Mouse (Mus musculus) olfactory bulb, adult 2 months (tissue): Measurements from ENCODE around the gene Rd3l. TPM values are rescaled to one million over a fixed set of nuclear protein-coding genes. Genes with fewer than 3 reads are reported as not detected.

ENCODE experiments used
- H3K27ac ChIP-seq: fragments of 200-500 bp; 2 replicates; pipeline ENCODE4 v1.5.1; 2012; ENCODE audit warnings: low read depth, low read length; ENCODE audit not compliant: insufficient read depth
- H3K4me1 ChIP-seq: fragments of 200-500 bp; 2 replicates; pipeline ENCODE4 v1.6.1; 2012; ENCODE audit warnings: low read length; ENCODE audit not compliant: control insufficient read depth, insufficient read depth
- H3K4me3 ChIP-seq: fragments of 200-500 bp; 2 replicates; pipeline ENCODE4 v1.5.1; 2012; ENCODE audit warnings: mild to moderate bottlenecking, low read depth, low read length, moderate library complexity; ENCODE audit not compliant: insufficient read depth
- CTCF ChIP-seq: fragments of 200-500 bp; IDR thresholded peaks from 2 replicates; pipeline ENCODE4 v1.5.1; 2012; ENCODE audit warnings: low read depth, mild to moderate bottlenecking, low read length, moderate library complexity; ENCODE audit not compliant: insufficient read depth
- POLR2A ChIP-seq: fragments of 200-500 bp; IDR thresholded peaks from 2 replicates; pipeline ENCODE4 v1.6.1; 2012; ENCODE audit warnings: mild to moderate bottlenecking, low read depth, low read length, moderate library complexity; ENCODE audit not compliant: insufficient read depth
- WGBS: fragments of 180-500 bp; shearing (Covaris S2); methylation state at CpG from one replicate; pipeline ENCODE4 v1.1.7; 2018; 5-methylcytosine and 5-hydroxymethylcytosine counted together
- polyA plus RNA-seq: library from polyadenylated mRNA; stranded (reverse); fragments of >200 nt; gene quantifications from 2 replicates; pipeline ENCODE4 v1.2.4, GENCODE M21; 2012; ENCODE audit warnings: low replicate concordance; ENCODE audit not compliant: missing spikeins, insufficient read depth, insufficient read length

Gene Rd3l
- polyA plus RNA-seq = not detected in 2 replicates

GRCm38 (mm10) chr12:111980887-111981367, at the start of gene Rd3l:
TSS of gene Rd3l (minus strand) at chr12:111981317.
- TF ChIP-seq CTCF (no peak), POLR2A (no peak)
- 37% methylated on average over 6 of the region's 6 CpGs for WGBS
- no peak within 1 kb of the TSS for H3K4me3 ChIP-seq
- peaks cover 5% of the 10 kb centered on the region; the same call in 1 of the 2 replicates for H3K4me1 ChIP-seq
- no peak within 1 kb of the TSS for H3K27ac ChIP-seq

GRCm38 (mm10) chr12:112027408-112027807, 46.3 kb upstream of the Rd3l start:
- Histone ChIP-seq H3K27ac (no peak overlapping the region), H3K4me1 (peaks cover 17% of the 10 kb centered on the region), H3K4me3 (no peak overlapping the region)
- 49% methylated on average over 4 of the region's 4 CpGs for WGBS
- no peak for TF ChIP-seq POLR2A
- no peak for TF ChIP-seq CTCF

- Histone ChIP-seq H3K27ac (no peak overlapping the region), H3K4me1 (peaks cover 15% of the 10 kb centered on the region), H3K4me3 (no peak overlapping the region)
- 59% methylated on average over 14 of the region's 14 CpGs for WGBS
- TF ChIP-seq CTCF = no peak
- TF ChIP-seq POLR2A = no peak
Measured at GRCm38 (mm10) chr12:112025907-112026645, 45.0 kb upstream of the Rd3l start.

GRCm38 (mm10) chr12:112025457-112025856, 44.3 kb upstream of the Rd3l start:
- TF ChIP-seq POLR2A (no peak), CTCF (no peak)
- Histone ChIP-seq H3K4me1 (peaks cover 15% of the 10 kb centered on the region), H3K4me3 (no peak overlapping the region), H3K27ac (no peak overlapping the region)
- 82% methylated on average over 13 of the region's 13 CpGs for WGBS

- no peak overlapping the region for H3K4me3 ChIP-seq
- WGBS = 75% methylated on average over 17 of the region's 17 CpGs
Measured at GRCm38 (mm10) chr12:112024581-112025310, 43.6 kb upstream of the Rd3l start.

GRCm38 (mm10) chr12:112023306-112023705, 42.2 kb upstream of the Rd3l start:
- H3K4me1 ChIP-seq = peaks cover 15% of the 10 kb centered on the region
- WGBS = 82% methylated on average over 2 of the region's 2 CpGs
- no peak for TF ChIP-seq POLR2A
- no peak for TF ChIP-seq CTCF
- H3K4me3 ChIP-seq = no peak overlapping the region
- H3K27ac ChIP-seq = no peak overlapping the region

More at GRCm38 (mm10) chr12:112024581-112025310, 43.6 kb upstream of the Rd3l start:
- Histone ChIP-seq H3K4me1 (peaks cover 15% of the 10 kb centered on the region), H3K27ac (no peak overlapping the region)
- no peak for TF ChIP-seq CTCF
- no peak for TF ChIP-seq POLR2A

- Histone ChIP-seq H3K4me3 (no peak overlapping the region), H3K4me1 (no peaks in the 10 kb centered on the region), H3K27ac (no peak overlapping the region)
- TF ChIP-seq POLR2A (no peak), CTCF (no peak)
- 81% methylated on average over 4 of the region's 4 CpGs for WGBS
Measured at GRCm38 (mm10) chr12:112016346-112016745, 35.2 kb upstream of the Rd3l start.

GRCm38 (mm10) chr12:112013271-112013801, 32.2 kb upstream of the Rd3l start:
- H3K4me1 ChIP-seq = no peaks in the 10 kb centered on the region
- no peak overlapping the region for H3K4me3 ChIP-seq
- H3K27ac ChIP-seq = no peak overlapping the region
- TF ChIP-seq CTCF (no peak), POLR2A (no peak)
- 48% methylated on average over 14 of the region's 14 CpGs for WGBS
